Mouse (Mus musculus) testis, adult 2 months (tissue): Measurements from ENCODE around the gene Hadh.

Source experiments
- CTCF ChIP-seq: fragments of 200-500 bp; IDR thresholded peaks from 2 replicates; pipeline ENCODE4 v1.5.1; 2012; ENCODE audit warnings: low read depth, mild to moderate bottlenecking, inconsistent platforms, low read length, moderate library complexity; ENCODE audit not compliant: control insufficient read depth, insufficient read depth, insufficient replicate concordance
- POLR2A ChIP-seq: fragments of 200-500 bp; IDR thresholded peaks from 2 replicates; pipeline ENCODE4 v1.6.1; 2012; ENCODE audit warnings: low read depth, mild to moderate bottlenecking, inconsistent platforms, low read length, moderate library complexity; ENCODE audit not compliant: control insufficient read depth

GRCm38 (mm10) chr3:131202311-131202710, 69.6 kb downstream of the Hadh start:
- TF ChIP-seq CTCF (no peak), POLR2A (no peak)
